Mouse (Mus musculus): ENCODE results near the gene Nobox.
A peak's percentile ranks its signal among the peaks of the same experiment; 100 is the strongest.

The Nobox gene

DNA sequence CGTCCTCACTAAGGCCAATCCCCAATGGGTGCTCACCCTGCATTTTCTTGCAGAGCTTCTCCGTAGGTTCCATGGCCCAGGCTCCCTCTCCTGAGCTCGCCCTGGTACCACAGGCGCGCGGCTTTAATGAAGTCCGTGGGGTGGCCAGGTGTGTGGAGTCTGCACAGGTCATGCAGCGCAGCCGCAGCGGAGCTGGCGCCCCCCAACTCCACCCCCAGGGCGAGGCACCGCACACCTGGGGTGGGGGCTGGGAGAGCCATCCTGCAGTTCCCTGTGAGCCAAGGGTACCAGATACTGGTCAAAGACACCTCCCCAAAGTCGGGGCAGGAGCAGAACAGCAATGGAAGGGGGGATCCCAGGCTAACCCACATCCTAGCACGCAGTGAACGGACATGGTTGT is at the start of gene Nobox:
Gene Nobox, minus strand, starts transcription at position 101 of the 400 bp plus-strand sequence.
- no peak for DNase-seq

DNA sequence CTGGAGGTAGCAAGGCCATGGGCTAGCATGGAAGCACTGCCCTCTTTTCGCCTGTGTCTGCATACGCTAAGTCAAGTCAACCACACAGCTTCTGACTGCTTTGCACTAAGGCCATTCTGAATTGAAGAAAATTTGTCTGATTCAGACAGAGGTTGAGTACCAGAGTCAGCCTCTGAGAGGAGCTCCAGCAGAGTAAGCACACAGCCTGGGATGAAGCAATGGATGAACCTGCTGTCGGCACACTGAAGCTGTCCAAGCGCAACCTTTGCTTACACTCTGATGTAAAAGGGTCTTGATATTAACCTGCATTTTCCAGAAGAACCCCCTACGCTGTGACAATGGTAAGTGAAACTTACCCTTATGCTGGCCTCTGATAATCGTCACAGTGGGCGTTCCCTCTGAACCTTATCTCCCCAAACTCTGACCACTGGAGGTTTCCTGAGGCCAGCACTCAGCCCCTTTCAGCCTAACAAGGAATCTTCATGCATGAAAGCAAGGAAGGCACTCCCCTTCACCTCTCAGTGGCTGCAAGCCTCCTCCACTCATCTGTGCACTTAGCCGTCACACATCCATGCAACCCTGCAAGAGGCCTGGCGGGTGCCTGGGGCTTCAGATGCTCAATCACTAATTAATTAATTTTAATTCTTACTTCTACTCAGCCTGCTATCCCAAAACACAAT is 45.3 kb upstream of the Nobox start:
- no peak for DNase-seq

DNA sequence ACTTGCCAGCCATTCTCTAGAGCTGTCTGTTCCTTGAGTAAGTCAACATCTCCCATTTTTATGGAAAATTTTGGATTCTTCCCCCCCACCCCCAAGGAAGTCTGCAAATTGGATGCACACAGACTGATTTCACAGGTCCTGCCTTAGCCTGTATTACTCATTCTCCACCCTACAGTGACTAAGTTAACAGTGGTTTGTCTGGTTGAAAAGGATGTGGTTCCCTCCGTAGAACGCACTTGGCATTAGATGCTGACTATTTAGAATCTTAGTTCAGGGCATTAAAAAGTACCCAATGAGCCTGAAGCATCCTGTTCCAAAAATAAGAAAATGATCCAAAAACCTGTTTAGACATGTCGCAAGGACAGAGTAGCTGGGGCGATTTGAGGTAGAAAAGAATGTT is 44.1 kb upstream of the Nobox start:
- no peak for DNase-seq

DNA sequence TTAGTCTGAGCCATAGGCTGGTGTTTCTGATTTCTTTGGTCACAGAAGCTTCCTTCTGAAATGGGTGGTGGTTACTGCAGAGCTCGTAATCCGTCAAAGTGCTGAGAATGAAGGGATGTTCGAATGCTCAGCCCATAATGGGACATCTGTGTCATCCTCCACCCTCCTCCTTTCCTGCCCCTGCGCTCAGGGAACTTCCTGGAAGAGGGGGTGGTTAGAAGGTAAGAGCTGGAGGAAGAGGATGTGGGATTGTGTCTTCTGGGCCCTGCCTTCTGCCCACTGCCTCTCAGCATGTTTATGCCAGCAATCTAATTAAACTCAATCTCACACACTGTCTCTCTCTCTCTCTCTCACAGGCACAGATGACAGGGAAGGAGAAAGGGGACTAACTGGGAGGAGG is 39.7 kb upstream of the Nobox start:
- DNase-seq: no peak

DNA sequence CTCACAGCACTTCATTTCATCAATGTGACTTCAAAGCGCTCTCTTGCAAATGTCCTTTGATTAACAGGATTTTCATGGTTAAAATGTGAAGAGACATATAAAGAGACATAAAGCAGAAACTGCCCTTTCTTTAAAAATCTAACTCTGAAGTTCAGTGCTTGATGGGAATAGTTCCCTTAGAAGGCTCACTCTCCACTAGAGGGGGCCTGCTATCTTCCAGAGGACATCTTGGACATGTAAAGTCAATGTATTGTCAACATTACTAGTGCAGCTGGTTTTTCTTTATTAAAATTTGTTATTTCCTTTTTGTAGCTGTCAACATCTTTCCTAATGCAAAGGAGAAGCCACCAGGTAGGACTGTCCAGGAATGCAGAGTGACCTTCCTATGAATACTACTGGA is 38.3 kb upstream of the Nobox start:
- DNase-seq: no peak

DNA sequence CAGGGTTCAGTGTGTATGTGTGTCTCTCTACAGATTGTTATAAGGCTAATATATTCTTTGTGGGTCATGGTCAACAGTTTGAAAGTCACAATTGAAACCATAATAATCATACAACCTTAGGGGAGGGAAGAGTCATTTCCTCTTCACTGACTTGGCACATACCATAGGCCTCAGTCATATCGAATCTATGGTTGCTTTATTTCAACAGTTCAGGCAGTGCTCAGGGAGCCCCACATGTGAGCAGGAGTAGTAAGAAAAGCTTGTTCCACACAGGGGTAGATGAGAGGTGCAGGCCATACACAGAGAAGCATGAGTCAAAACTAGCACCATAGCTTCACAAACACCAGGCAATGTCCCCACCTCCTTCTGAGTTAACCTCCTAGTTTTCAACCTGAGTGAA is 33.7 kb upstream of the Nobox start:
- DNase-seq: no peak

DNA sequence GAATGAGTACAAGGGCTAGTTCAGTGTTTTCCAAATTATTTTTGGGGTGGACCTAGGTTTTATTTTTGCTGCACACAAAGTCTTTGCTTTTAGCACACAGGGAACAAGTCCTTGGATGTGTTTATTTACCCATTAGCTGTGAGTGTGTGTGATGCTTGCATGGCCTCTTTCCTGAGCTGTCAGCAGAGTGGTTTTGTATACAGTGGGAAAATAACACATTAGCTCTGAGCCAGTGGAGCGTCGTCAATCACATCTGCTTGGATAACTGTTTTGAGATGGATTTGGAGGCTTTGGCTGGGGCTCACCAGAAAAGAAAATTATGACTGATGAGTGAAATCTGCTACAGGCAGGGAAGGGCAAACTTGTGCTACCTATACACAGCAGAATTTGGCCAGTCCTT is 33.0 kb upstream of the Nobox start:
- DNase-seq: peak; percentile 23

DNA sequence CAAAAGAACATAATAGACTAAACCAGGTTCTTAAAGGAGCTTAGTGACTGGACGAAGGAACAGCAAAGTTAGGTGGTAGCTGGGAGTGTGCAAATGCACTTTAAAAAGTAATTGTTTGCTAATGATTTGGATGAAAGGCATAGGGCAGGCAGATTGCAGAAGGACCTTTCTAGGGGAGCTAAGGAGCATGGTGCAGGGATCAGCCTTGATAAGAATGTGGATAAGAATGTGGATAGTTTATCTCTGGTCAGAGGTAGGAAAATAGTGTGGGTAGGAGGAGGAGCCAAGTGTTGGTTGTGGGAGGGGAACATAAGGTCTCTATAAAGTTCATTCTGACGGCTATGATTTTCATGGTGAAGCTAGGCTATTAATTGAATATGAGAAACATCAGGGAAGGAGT is 29.4 kb upstream of the Nobox start:
- DNase-seq: no peak

DNA sequence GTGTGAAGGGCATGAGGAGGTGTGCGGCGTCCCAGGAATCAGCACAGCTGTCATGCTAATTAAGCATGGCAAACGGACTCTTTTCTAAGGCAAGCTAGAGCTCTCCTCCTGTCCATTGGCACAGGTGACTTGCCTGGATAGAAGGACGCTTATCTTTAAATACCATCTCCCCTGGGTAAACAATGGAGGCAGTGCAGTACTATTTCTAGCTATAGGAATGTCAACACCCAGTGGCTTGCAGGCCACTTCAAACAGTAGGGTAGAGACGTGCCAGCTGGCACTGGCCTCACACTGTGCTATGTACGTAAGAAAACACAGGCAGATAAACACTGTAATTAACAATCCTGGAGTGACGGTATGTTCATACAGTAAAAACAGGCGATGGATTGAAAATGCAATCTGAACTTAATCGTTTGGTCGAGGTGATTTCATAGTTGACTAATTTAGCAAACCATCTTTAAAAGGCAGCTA is 28.2 kb upstream of the Nobox start:
- DNase-seq: peak; percentile 84

DNA sequence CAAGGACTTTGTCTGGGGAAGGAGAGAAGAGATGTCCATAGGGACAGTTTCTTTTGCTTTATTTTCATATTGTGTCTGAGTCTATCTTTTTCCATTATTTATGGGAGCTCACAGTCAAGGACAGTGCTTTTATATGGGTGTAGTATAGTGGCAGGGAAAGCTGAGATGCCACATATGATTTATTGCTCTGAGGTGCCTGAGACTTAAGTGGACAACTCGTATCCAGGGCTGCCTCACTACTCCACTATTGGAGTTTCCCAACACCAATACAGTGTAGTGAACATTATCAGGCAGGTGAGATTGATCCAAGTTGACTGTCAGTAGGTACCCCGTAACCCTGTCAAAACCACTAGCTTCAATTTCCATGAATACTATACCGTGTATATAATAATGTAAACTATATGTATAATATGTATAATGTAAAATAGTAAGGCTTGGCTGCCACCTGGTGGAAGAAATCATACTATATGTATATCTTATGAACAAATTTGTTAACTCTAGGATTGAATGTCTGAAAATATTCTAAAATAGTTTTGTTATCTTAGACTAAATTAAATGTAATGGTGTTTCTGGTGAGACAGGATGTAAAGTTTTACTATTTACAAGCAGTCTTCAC is 26.4 kb upstream of the Nobox start:
- peak; percentile 47 for DNase-seq

DNA sequence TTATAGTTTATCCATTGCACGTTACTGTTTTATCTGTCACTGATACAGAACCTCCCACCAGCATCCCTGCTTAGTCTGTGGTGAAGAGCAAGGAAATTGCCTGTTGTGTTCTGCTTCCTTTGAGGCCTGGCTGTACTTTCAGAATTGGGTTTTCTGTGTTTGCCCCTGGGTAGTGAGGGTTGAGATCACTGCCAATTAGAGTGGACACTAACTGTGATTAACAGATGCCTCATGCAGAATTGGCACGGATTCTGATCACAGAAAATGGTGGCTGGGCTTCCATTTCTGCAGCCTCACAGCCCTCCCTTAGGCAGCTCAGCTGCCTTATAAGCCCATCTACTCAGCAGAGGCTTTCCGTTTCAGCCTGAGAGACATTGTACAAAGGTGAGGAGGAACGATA is 24.1 kb upstream of the Nobox start:
- peak; percentile 11 for DNase-seq

DNA sequence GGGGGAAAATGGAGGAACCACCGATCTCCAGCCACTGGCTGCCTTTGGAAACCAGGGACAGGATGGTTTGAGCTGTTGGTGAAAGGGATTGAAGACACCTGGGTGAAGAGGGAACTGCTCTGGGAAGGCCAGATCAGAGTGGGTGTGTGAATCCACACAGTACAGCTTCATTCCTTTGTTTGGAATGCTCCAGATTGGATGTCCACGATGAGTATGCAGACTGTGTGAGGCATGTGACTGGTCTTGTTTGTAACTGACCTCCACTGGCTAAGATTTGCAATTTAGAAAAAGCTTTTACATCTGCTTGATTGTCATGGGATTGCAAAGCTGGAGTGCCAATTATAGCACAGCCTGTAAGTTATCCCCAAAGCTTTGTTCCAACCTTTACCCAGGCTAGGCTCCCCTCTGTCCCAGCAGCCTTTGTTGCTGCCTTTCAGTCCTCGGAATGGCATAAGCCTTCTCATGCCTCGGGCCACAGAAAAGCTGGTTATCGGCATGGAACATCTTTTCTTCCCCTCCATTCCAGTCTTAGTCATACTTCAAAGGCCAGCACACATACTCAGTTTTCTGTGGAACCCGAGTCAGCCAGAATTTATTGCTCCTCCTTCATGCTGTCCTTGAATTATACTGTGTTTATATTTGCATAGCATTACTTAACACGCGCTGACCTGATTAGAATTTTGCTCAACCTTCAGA is 3.8 kb upstream of the Nobox start:
- DNase-seq: peak; percentile 21

DNA sequence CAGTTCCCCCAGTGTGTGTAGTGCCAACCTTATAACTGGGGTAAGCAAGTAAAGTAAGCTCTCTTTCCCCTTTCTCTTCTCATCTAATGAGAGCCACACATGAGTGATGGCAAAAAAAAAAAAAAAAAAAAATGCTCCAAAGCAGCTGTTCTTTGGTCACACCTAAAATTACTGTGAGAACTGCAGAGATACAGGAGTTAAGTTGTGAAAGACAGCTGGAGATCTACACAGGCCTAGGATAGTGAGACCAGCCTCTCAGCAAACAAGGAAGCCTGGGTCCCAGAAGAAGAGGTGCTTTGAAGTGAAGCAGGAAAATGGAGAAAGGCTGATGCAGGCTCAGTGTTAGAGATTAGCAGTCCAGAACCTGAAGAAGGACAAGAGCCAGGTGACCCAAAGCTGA is 3.2 kb upstream of the Nobox start:
- DNase-seq: no peak

DNA sequence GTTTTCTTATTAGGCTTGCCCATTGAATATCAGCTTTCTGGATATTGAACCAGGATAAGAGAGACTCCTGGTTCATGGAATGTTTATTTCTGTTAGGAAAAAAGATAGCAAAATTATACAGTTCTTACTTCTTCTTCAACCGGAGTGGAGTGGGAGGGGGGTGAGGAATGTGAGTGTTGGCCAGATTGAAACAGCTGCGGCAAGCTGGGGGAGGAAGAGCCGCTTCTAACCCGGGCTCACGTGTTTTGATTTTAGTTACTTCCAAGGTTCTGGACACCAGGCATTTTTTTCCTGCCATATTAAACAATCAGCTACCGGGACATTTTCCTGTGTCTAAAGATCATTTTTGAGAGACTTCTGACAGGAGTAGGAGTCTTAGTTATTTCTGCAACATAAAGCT is 717 bp upstream of the Nobox start:
- DNase-seq: peak; percentile 22

DNA sequence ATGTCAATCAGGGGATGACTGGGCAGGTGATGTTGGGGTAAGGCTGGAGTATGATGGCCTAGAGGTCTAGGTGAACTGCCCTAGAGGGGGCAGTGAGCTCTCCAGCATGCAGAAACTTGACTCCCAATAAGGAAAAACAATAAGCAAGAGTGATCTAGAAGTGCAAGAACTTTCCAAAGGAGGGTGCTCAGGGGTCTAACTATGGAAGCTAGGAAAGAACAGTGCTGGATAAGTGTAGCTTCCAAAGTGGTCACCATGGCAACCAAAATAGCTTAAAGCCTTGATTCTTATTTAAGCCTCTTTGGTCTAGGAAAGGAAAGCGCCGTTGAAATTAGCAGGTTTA is 11.9 kb downstream of the Nobox start:
- DNase-seq: no peak

DNA sequence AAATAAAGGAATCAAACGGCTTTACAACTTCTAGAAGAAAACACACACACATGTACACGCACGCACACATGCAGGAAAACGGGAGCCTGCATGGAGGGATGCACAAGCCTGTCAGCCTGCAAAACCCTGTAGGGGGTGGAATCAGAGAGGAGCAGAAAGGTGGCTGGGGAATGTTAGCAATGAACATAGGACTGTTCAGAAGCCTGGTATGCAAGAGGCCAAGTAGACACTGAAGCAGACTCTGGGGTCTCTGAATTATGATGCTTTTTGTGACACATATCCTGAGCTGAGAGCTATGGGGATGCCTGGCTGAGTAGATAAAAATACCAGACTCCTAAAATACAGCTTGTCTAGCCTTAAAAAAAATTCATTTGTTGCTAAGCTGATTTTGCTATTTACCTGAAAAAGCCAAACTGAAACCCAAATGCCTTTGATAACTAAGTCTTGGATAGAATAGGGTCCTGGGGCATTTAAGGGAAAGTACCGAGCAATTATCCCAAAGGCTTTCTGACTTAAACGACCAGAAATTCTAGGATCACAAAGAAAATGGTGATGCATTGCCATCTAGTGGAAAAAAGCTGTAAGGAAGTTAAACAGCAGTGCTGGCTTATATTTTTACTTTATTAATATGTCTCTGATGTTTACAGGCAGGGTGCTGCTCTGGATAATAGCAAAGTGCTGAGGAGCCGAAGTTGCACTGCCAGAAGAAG is 12.4 kb downstream of the Nobox start:
- DNase-seq: peak; percentile 65

DNA sequence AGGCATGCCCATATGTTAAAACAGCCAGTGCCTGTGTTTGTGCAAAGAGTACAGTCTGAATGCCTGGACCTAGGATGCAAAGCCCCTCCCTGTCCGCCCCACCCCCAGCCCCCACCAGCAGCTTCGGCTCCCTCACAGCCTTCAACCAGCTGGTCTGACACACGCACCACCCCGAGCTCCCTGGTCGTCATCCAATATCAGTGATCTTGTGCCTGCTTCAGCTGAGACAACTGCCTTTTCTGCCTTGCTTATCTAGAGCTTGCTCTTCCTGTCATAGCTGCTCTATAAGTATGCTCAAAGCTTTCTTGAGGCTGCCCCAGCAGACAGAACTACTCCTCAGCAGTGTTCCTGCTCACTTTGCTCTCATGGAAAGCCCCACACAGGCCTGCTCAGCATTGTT is 13.4 kb downstream of the Nobox start:
- peak; percentile 15 for DNase-seq

DNA sequence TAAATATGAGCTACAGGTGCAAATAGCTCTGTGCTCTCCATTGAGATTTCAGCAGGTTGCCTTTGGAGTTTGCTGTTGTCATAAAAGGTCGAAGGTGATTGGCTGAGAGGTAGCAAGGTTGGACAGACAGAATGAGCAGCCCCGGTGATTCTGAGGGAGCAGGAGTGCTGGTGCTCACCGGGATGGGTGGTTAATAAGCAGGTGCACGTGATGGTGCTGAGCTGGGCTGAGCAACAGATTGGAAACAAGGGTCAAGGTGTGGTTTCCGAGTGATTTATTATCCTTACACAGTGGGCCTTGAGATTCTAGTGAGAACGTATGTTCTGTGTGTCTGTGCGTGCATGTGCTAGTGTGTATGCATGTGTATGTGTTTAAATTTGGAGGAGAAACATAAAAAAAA is 16.2 kb downstream of the Nobox start:
- DNase-seq: no peak

DNA sequence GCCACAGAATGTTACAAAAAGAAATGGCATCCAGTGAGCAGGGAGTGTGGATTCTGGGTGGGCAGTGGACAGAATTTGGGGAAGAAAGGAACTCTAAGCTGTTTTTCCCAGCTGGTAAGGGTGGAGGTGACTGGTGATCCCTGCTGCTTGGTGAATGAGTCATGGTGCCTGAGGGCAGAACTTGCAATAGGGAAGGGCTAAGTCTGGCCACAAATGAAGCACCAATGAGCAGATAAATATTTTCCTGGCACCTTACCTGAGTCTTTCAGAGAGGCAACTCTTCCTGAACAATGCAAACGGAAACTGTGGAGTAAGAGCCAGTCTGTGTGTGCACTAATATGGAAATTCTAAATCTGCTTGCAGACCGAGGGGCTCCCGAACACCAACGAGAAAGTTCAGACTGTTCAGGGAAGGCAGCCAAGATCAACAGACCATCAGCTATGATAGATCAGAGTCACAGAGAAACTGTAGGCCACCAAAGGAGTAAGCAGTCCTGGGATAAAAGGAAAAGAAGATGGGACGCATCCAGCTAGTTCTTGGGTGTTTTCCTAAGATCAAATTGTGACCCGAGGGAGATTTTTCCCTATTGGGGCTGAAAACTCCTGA is 16.8 kb downstream of the Nobox start:
- DNase-seq: peak; percentile 41

DNA sequence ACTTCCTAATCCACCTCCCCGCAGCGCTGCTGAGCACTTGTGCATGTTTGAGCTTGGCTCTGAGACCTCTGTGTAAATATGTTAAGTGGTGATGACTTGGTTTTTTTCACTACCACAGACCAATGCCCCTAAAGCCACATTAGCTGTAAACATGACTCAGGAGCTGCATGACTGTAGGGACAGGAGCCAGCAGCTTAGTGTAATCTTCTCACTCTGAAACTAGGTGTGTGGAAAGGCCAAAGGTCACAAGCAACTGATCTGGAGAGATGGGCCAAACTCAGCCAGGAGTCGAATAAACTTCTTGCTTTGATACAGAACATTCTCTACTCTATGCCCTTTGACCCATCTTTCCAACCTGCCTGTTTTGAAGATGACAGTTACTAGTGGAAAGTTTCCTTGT is 17.3 kb downstream of the Nobox start:
- DNase-seq: peak; percentile 10

DNA sequence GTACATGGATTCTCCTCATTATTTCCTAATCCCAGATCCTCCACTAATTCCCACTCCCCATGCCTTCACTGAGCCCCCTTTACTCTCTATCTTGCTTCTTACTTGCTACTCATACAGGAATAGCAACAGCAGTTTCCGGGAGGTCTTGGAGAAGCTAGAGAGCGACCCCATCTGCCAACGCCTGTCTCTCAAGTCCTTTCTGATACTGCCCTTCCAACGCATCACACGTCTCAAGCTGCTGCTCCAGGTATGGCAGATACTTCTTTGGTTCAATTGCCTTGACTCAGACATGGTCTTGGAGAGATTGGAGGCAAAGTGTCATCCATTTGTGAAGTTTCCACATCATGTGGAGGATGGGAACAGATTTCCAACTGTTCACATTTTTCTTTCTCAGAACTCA is 28.9 kb downstream of the Nobox start:
- DNase-seq: no peak

DNA sequence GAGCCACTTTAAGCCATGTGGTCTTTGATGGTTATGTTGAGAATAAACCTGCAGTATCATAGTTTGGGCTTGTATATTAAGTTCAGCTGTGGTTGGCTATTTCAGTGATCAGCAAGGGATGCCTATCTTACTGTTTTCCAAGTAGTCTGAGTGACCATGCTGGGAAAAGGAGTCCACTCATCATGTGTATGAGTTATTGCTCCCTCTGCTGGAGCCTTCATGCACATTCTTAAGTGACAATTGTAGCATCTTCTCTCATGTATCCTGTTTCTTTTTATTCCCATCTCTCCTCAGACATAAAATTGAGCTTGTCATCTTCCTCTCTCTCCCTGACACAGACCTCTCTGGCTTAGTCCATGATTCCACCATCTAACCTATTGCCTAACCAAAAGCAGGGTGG is 31.1 kb downstream of the Nobox start:
- DNase-seq: peak; percentile 57

DNA sequence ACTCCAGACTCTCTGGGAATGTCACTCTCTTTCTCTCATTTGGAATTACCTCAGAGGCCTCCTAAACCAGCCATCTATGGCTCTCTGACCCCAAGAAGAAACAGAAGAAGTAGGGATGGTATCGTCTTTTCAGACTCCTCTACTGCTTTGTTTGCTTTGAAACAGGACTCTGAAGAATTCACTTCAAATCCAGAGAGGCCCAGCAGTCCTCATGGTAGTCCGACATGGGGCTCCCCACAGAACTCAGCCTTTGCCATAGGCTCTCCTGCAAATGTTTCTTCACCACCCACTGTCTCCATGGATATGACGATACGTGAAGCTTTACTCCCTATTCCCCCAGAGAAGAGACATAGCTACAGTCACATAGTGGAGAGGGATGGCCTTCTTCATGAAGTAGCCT is 35.2 kb downstream of the Nobox start:
- DNase-seq: no peak

Measured in lung, postnatal 36 days (tissue).